Mouse (Mus musculus) heart, embryonic 11.5 days (tissue): ENCODE results near the gene Prdm16. TPM values are rescaled to one million over a fixed set of nuclear protein-coding genes. Genes with fewer than 3 reads are reported as not detected.

Experiments
- ATAC-seq: fragments of 200-750 bp; cut with Nextera tagmentation; replicated peaks from 2 replicates; pipeline ENCODE4 v1.8.0; 2017; ENCODE audit warnings: moderate library complexity; ENCODE audit not compliant: insufficient number of reproducible peaks, low FRiP score, low TSS enrichment
- H3K27ac ChIP-seq: fragments of 300-500 bp; sonication (generic); 2 replicates; pipeline ENCODE4 v1.5.1; 2014; ENCODE audit warnings: mild to moderate bottlenecking, low read depth, low read length
- H3K27me3 ChIP-seq: fragments of 300-500 bp; sonication (generic); 2 replicates; pipeline ENCODE4 v1.6.1; 2014; ENCODE audit warnings: mild to moderate bottlenecking, low read length, mixed read lengths; ENCODE audit not compliant: control insufficient read depth, insufficient read depth
- H3K36me3 ChIP-seq: fragments of 300-500 bp; sonication (generic); 2 replicates; pipeline ENCODE4 v1.6.1; 2014; ENCODE audit warnings: mild to moderate bottlenecking, low read length, moderate library complexity, mixed read lengths; ENCODE audit not compliant: control insufficient read depth, insufficient read depth
- H3K4me1 ChIP-seq: fragments of 300-500 bp; sonication (generic); 2 replicates; pipeline ENCODE4 v1.6.1; 2014; ENCODE audit warnings: low read length; ENCODE audit not compliant: control insufficient read depth, insufficient read depth
- H3K4me2 ChIP-seq: fragments of 300-500 bp; sonication (generic); 2 replicates; pipeline ENCODE4 v1.6.1; 2014; ENCODE audit warnings: mild to moderate bottlenecking, moderate library complexity
- H3K4me3 ChIP-seq: fragments of 300-500 bp; sonication (generic); 2 replicates; pipeline ENCODE4 v1.5.1; 2014; ENCODE audit warnings: low read depth, low read length
- H3K9ac ChIP-seq: fragments of 300-500 bp; sonication (generic); 2 replicates; pipeline ENCODE4 v1.6.1; 2014; ENCODE audit warnings: mild to moderate bottlenecking, low read depth, low read length, moderate library complexity
- H3K9me3 ChIP-seq: fragments of 300-500 bp; sonication (generic); replicated peaks from 2 replicates; pipeline ENCODE4 v1.6.1; 2016; ENCODE audit warnings: low read length; ENCODE audit not compliant: control insufficient read depth
- WGBS: fragments of 180-500 bp; shearing (Covaris S2); extraction: QIAGEN DNeasy Blood & Tissue Kit; methylation state at CpG from one replicate; pipeline ENCODE4 v1.1.7; 2014; ENCODE audit not compliant: insufficient replicate concordance; 5-methylcytosine and 5-hydroxymethylcytosine counted together
- polyA plus RNA-seq: library from polyadenylated mRNA; unstranded; fragments of >200 nt; fragmentation: Nextera tagmentation; extraction: Ambion mirVana; gene quantifications from 2 replicates; pipeline ENCODE4 v1.2.1, GENCODE M21; 2014

Gene Prdm16
- polyA plus RNA-seq, 1 experiment from 2014 or later: 14.2 TPM

DNA sequence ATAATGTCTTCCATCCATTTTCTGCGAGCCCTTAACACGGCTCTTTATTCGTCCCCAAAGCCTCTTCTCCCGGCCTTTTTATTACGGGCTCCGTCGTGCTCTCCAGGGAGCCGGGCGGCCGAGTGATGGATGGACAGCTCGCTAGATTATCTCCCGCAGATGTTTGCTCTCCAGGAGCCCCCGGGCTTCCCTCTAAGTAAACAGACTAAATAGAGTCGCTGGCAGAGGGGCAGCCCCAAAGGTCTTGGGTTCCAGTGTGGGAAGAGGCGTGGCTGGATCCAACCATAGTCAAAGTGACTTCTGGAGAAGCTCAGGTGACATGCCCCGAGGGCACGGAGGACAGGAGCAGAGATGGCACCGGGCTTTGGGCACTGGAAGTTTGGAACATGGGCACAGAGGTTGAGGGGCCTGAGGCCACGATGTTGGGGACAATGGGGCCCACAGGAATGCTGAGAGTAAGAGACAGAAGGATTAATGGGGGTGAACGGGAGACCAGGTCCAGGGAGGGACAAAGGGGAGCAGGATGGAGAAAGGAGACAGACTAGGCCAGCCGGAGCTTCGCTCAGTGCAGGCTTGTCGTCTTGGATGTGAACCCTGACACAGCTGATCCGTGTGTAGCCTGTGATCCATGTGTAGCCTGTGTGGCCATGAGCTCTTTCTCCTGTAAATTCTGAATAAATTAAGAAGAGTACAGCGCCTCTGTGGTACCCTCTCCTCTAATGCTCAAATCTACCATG, 162.9 kb downstream of the Prdm16 start:
- no peaks in the 10 kb centered on the region for H3K36me3 ChIP-seq
- H3K4me1 ChIP-seq: peaks cover 32% of the 10 kb centered on the region
- no peaks in the 10 kb centered on the region for H3K9me3 ChIP-seq
- H3K4me3 ChIP-seq: no peak overlapping the region
- no peak for ATAC-seq
- H3K27me3 ChIP-seq: peaks cover 32% of the 10 kb centered on the region
- WGBS: 21% methylated on average over 25 of the region's 25 CpGs
- no peak overlapping the region for H3K4me2 ChIP-seq
- H3K27ac ChIP-seq: no peak overlapping the region
- H3K9ac ChIP-seq: no peak overlapping the region

DNA sequence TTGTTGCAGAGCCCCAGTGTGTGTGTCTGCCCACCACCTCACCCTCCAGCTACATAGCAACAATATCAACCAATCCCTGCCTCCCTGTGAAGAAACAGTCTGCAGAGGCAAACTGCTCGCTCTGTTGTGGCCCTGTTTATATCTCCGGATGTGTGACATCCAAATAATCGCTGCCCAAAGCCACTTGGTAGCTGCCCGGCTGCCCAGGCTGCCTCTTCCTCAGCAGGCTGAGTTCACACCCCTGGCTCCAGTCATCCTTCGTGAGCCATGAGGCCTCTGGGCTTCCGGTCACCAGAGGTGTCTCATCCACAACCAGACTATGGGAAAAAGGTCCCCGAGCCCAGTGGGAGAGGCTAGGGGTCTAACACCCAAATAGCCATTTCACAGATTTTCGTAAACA, 164.1 kb downstream of the Prdm16 start:
- peaks cover 32% of the 10 kb centered on the region for H3K27me3 ChIP-seq
- no peaks in the 10 kb centered on the region for H3K36me3 ChIP-seq
- WGBS: 22% methylated on average over 8 of the region's 8 CpGs
- peaks cover 31% of the 10 kb centered on the region for H3K4me1 ChIP-seq
- ATAC-seq: no peak
- H3K9me3 ChIP-seq: no peaks in the 10 kb centered on the region
- no peak overlapping the region for H3K4me2 ChIP-seq
- H3K9ac ChIP-seq: 0 out of 2 replicates have a peak overlapping the region, but pooled peaks have one; percentile 34
- no peak overlapping the region for H3K27ac ChIP-seq
- H3K4me3 ChIP-seq: no peak overlapping the region

DNA sequence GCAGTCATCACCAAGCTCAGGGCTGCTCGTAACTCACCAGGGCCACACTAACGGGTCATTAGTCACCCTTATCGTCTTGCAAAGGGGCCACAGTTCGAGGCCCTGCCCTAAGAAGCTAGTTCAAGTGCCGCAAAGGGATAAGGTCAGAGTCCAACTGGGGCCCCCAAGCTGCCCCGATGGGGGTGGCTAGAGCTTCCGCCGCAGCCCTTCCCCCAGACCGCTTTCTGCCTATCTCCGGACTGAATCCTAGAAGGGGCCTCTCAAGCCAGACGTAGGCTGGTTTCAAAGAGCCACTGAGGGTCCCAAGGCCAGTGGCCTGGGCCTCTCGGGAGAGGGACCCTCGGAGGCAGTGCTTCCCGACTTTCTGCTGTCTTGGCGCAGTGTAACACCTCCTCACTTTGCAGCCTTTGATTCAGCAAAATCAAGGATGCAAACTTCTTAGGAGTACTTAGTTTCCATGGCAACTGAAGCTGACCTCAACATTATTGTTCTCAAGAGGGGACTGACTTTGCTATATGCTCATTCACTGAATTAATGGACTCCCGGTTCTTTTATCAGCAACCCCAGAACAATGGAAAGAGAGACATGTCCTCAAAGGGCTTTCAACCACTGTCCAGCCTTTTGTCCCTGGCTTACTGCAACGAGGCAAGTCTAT, 165.1 kb downstream of the Prdm16 start:
- ATAC-seq: no peak
- H3K4me3 ChIP-seq: no peak overlapping the region
- 0 out of 2 replicates have a peak overlapping the region, but pooled peaks have one; percentile 27 for H3K4me2 ChIP-seq
- no peaks in the 10 kb centered on the region for H3K36me3 ChIP-seq
- no peak overlapping the region for H3K9ac ChIP-seq
- WGBS: 13% methylated on average over 17 of the region's 17 CpGs
- peaks cover 28% of the 10 kb centered on the region for H3K27me3 ChIP-seq
- no peaks in the 10 kb centered on the region for H3K9me3 ChIP-seq
- peaks cover 31% of the 10 kb centered on the region for H3K4me1 ChIP-seq
- H3K27ac ChIP-seq: no peak overlapping the region

DNA sequence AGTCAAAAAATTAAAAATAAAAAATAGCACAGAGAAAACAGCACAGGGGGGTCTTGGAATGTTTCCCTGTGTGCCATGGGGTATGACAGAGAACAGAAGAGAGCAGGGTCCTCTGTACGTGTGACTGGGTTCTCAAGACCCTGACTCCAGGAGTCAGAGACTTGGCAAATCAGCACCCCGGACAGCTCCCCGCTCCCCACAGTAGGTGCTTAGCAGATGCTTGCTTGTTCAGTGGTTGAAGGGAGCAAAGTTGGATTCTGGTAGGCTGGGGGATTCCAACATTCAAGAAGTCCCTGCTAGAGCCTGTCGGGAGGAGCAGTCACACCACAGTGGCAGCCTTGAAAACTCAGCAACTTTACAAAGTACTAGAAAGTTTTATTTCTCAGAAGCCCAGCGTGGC, 170.4 kb downstream of the Prdm16 start:
- H3K4me2 ChIP-seq: no peak overlapping the region
- H3K9ac ChIP-seq: no peak overlapping the region
- H3K9me3 ChIP-seq: no peaks in the 10 kb centered on the region
- H3K4me1 ChIP-seq: peaks cover 10% of the 10 kb centered on the region
- WGBS: 26% methylated on average over 5 of the region's 5 CpGs
- H3K36me3 ChIP-seq: no peaks in the 10 kb centered on the region
- H3K4me3 ChIP-seq: no peak overlapping the region
- H3K27ac ChIP-seq: no peak overlapping the region
- H3K27me3 ChIP-seq: peaks cover 11% of the 10 kb centered on the region
- no peak for ATAC-seq

DNA sequence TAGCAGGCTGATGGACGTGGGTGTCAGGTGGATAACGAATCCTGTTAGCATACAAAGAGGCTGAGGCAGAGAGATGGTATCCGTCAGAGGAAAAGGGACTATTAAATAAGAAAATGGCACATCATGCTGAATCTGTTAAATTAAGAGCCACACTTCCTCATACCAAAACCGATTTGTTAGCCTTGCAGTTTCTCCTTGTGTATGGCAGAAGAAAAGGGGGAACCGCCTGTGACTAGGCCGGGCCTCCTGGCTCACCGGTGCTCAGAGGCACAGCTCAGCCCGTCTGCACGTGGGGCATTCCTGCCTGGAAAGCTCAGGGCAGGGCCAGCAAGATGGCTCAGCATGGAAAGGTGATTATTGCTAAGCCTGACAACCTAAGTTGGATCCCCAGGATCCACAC, 171.6 kb downstream of the Prdm16 start:
- WGBS: 66% methylated on average over 9 of the region's 9 CpGs
- no peak overlapping the region for H3K27ac ChIP-seq
- peaks cover 14% of the 10 kb centered on the region for H3K27me3 ChIP-seq
- H3K36me3 ChIP-seq: no peaks in the 10 kb centered on the region
- no peak for ATAC-seq
- H3K4me3 ChIP-seq: no peak overlapping the region
- no peak overlapping the region for H3K4me2 ChIP-seq
- H3K9me3 ChIP-seq: no peaks in the 10 kb centered on the region
- peaks cover 7% of the 10 kb centered on the region; the same call in 1 of the 2 replicates for H3K4me1 ChIP-seq
- no peak overlapping the region for H3K9ac ChIP-seq

DNA sequence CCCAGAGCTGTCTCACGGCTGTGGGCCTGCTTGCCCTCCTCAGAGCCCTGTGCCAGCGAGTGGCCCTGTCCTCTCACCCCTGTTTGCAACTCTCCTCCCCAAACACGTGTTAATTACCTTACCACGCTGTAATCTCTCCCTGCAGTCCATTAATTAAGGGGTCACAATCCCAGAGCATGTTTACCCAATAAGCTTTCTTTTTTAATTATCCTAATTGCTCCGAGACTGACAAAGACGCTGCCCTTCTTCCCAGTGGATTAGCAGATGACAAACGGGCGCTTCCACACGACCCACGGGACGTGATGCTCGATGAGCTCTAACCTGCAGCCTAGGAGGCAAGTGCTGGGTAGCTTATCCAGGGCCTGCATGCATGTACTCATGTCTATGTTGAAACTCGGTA, 176.7 kb downstream of the Prdm16 start:
- no peak for ATAC-seq
- Histone ChIP-seq H3K4me1 (peaks cover 7% of the 10 kb centered on the region; the same call in 1 of the 2 replicates), H3K27ac (no peak overlapping the region), H3K4me2 (no peak overlapping the region), H3K9me3 (no peaks in the 10 kb centered on the region), H3K4me3 (no peak overlapping the region), H3K9ac (no peak overlapping the region), H3K27me3 (peaks cover 16% of the 10 kb centered on the region), H3K36me3 (no peaks in the 10 kb centered on the region)
- 68% methylated on average over 13 of the region's 13 CpGs for WGBS

DNA sequence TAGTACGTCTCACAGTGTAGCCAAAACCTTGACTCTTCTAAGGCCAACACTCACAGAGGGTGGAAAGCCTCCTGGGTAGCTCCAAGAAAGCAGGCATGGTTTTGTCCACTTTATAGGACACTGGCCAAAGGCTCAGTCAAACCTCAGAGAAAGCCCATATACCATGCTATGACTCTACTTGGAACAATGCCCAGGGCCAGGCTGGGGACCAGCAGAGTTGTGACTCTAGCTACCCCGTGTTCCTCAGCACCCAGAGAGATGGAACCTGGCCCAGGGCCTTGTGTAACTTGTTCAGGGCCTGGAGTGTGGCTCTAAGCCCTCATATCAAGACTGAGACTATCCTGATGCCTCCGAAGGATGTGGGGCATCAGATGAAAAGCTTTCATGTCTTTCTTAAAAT, 178.9 kb downstream of the Prdm16 start:
- WGBS: 74% methylated on average over 3 of the region's 3 CpGs
- Histone ChIP-seq H3K9ac (no peak overlapping the region), H3K9me3 (no peaks in the 10 kb centered on the region), H3K4me2 (no peak overlapping the region), H3K36me3 (no peaks in the 10 kb centered on the region), H3K27me3 (peaks cover 7% of the 10 kb centered on the region), H3K4me3 (no peak overlapping the region), H3K27ac (no peak overlapping the region), H3K4me1 (peaks cover 7% of the 10 kb centered on the region)
- no peak for ATAC-seq

DNA sequence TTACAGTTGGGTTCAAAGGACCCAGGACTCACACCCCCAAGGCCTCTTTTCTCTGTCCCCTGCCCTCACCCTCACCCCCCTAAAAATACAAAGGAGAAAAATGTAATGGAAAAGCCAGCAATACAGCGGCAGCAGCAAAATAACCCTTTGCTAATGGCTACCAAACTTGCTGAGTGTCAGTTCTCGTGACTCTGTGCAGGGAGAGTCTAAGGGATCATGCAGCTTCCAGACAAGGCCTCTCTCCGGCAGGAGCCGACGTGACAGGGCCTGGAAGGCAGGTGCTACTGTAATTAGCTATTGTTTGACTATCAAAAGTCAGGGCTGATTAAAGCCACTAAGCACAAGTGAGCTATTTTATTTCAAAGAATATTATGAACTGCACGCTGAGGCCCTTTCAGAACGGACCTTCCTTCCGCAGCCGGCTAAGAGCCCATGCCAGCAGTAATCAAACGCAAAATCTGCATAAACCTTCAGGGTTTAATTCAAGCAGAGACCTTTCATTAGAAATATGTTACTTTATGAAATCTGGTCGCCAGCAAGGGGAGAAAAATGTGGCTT, 180.3 kb downstream of the Prdm16 start:
- H3K27ac ChIP-seq: no peak overlapping the region
- no peak for ATAC-seq
- H3K27me3 ChIP-seq: peaks cover 7% of the 10 kb centered on the region
- H3K9ac ChIP-seq: no peak overlapping the region
- 67% methylated on average over 11 of the region's 11 CpGs for WGBS
- H3K9me3 ChIP-seq: no peaks in the 10 kb centered on the region
- H3K4me2 ChIP-seq: no peak overlapping the region
- no peak overlapping the region for H3K4me3 ChIP-seq
- H3K4me1 ChIP-seq: peaks cover 10% of the 10 kb centered on the region
- H3K36me3 ChIP-seq: no peaks in the 10 kb centered on the region
